Mouse (Mus musculus): ENCODE results near the gene Fbxl16.
"Not testable (repeated sequence)": the region's sequence is repeated elsewhere in the genome, so short reads cannot be mapped to it uniquely, and the experiment has no call there.

Fbxl16 gene

GRCm38 (mm10) chr17:25794998-25795397 is 13.9 kb upstream of the Fbxl16 start:
- in situ Hi-C loops (cut with MboI, MseI): no loop called here

DNA sequence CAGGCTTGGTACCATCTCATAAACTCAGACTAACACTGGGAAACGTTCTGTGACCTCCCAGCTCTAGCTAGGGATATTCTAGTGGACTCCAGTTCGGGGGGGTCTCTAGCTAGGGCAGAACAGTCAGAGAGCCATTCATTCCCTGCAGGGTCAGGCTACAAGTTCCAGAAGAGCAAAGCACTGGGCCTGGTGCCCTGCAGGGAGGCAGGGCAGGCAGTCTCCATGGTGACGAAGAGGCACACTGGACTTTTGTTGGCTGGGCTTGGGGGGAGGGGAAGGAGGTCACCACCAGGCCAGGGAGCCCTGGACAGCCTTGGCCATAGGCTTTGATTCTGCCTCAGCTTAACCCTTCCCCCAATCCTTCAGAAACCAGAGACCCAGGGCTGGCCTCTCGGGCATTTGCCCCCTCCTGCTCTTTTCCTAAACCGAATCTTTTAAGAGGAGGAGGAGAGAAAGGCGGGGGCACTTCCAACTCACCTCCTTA is 13.2 kb upstream of the Fbxl16 start, which contains the start of gene AC134908.4:
TSS of gene AC134908.4 (minus strand) at position 51 of the 484 bp plus-strand sequence.
- in situ Hi-C loops (cut with MboI, MseI): no loop called here

DNA sequence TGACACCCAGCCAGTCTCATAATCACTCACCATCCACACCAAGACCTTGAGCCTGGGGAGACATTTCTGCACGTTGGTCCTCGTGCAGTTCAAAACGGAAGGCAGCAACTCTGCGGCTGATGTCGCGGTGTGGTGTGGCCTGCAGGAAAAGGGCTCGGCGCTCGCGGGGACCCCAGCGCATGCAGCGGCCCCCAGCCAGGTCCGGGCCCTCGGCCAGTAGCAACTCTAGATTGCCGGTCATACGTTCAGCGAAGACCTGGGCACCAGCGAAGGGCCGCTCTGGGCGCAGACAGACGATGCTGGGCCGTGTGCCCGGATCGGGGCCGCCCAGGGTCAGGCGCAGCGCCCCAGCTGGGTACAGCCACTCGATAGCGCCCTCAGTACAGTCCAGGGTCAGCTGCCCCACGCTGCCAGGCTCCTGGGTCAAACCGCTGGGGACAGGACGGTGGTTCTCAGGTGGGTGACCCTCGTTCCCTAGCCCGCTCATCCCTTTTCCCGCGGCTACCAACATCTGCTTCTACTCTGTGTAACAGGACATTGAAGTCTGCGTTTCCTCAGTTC is 12.6 kb upstream of the Fbxl16 start:
- in situ Hi-C loops (cut with MboI, MseI): no loop called here

- in situ Hi-C loops (cut with MboI, MseI): no loop called here
Measured at GRCm38 (mm10) chr17:25796951-25797369, 11.9 kb upstream of the Fbxl16 start, which contains the start of gene Metrn. TSS of gene Metrn (minus strand) at chr17:25797136.

DNA sequence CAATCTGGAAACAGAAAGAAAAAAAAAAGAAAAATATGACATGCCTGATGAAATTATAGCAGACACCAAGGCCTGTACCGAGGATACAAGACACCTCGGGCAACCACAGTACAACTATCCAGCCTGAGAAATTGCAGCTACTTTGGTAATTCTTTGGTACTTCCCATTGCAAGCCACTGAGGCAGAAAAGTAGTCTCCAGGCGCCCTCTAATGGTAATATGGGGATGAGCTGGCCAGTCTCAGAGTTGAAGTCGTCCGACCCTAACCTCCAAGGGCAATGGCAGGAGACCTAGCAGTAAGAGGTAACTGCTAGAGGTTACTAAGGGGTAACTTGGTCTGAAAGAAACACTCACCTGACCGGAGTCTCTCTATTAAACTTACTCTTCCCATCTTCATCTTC is 7.9 kb upstream of the Fbxl16 start:
- in situ Hi-C loops (cut with MboI, MseI): no loop called here

DNA sequence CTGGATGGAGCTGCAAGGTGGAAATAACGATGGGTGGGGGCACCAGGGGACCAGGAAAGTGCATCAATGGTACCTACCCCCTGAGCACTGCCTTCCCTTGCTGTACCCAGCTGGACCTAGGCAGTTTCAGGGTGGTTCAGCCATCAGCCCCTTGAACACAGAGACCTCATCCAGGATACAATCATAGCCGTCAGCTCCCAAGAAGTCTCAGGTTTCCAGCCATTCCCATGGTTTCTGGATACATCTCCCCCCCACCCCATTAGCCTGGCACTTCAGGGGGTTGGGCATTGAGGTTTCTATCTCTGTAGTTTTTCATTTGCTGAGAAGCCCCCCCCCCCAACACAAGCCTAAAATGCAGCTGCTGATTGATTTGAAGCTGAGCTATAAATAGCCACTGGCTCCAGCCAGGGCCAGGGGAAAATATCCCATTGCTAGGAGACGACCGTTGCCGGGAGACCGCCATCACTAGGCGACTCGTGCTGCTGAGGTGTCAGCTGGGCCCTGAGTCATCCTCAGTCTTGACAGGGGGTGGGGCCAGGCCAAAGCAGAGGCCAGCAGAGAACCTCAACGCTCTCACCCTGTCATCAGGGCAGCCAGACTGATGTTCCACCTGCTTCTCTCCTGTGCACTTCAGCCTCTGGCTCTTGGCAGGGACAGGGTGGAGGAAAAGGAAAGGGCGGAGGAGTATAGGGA is 5.9 kb upstream of the Fbxl16 start:
- in situ Hi-C loops (cut with MboI, MseI): no loop called here

- in situ Hi-C loops (cut with MboI, MseI): no loop called here
Measured at GRCm38 (mm10) chr17:25806507-25806906, 2.4 kb upstream of the Fbxl16 start.

GRCm38 (mm10) chr17:25807452-25807851 is 1.4 kb upstream of the Fbxl16 start:
- in situ Hi-C loops (cut with MboI, MseI): not testable (repeated sequence)

DNA sequence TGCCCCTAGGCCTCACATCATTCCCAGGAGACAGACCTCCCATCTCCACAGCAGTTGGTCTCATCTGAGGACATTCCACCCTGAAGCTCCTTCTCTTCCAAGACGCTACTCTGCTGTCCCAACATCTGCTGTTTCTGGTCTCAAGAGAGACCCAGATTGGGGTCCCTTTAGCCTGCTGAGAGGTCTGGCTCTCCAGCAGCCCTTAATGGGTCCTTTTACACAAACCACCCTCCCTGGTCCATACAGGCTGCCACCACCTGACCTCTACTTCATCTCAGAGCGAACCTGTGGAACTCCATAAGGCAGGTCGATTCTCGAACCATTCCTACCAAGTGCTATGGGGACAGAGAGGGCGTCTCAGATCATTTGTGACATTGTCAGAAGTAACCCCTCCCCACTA is 857 bp upstream of the Fbxl16 start:
- in situ Hi-C loops (cut with MboI, MseI): no loop called here

DNA sequence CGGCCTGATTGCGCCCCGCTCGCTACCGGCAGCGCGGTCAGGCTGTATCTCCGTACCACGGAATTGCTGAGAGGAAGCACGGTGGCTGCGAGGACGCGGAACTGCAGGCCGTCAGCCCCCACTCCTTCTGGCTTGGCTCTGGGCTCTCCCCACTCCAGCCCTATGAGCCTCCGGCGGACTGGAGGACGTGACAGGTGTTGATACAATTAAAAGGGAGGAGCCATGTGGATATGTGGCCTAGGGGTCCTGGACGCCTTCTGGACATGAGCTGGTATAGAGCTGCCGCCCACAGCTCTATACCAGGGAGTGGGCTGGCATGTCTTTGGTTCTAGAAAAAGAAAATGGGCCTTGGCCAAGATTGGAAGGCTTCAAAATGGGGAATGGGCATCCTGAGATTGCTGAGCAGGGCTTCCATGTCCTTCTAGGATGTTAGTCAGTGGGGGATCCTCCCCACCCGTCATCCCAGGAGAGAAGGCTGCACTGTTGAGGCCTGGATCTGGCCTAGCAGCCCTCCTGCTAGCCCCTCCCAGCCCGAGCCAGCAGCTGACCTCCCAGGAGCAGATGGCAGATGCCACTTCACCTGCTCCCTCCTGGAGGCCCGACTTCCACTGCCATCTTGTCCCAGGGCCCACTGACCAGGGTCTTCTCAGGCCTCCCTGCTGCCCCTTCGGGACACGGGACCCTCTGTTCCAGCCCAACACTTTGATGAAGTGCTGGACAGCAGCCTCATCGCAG is 888 bp downstream of the Fbxl16 start:
- in situ Hi-C loops (cut with MboI, MseI): no loop called here

- in situ Hi-C loops (cut with MboI, MseI): no loop called here
Measured at GRCm38 (mm10) chr17:25810890-25811289, 2.0 kb downstream of the Fbxl16 start.

DNA sequence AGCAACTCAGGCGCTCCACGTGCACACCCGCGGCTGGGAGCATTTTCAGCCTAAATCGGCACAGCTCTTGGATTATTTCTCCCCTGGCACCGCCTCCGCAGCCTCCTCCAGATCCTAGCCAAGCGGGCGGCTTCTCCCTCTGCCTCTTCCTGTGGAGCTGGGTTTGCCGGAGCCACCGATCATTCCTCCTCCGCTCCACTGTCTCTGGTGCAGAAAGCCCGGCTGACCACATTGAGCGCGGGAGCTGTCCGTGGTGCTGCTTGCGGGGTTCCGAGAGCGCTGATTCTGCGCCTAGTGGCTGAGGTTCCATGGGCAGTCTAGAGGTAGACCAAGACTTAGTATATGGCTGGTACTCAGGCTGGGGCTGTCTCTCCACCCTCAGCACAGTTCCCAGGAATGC is 4.6 kb downstream of the Fbxl16 start:
- in situ Hi-C loops (cut with MboI, MseI): no loop called here

GRCm38 (mm10) chr17:25817662-25818061 is 8.8 kb downstream of the Fbxl16 start:
- in situ Hi-C loops (cut with MboI, MseI): no loop called here

- in situ Hi-C loops (cut with MboI, MseI): no loop called here
Measured at GRCm38 (mm10) chr17:25818851-25819780, 10.2 kb downstream of the Fbxl16 start.

DNA sequence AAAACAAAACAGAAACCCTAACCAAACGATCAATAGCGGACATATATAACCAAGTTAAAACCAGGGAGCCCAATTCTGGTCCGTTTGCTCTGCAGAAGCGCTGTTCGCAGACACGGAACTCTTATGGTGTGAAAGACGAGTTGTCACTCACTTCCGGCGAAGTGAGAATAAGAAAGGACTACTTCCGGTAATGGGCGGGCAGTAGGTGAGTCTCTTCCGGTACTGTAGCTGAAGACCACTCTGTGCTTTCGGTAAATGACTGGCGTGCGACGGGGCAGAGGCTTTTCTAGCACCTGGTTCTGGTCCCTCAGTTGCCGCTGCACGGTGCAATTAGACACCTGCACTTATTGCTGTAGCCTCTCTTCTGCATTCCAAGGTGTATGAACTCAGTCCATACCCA is 14.6 kb downstream of the Fbxl16 start, which contains the start of gene Wdr24:
TSS of gene Wdr24 (plus strand) at position 176 of the 400 bp plus-strand sequence.
- in situ Hi-C loops (cut with MboI, MseI): no loop called here

- in situ Hi-C loops (cut with MboI, MseI): loop anchor here (25.0 kb wide), 1 partner anchor 2013 kb away; the partner anchor contains the start of gene Snrpc
Measured at GRCm38 (mm10) chr17:25824362-25825142, 15.7 kb downstream of the Fbxl16 start.

- in situ Hi-C loops (cut with MboI, MseI): loop anchor here (25.0 kb wide), 1 partner anchor 2012 kb away; the partner anchor contains the start of gene Snrpc
Measured at GRCm38 (mm10) chr17:25825311-25825710, 16.4 kb downstream of the Fbxl16 start.

GRCm38 (mm10) chr17:25825984-25826570 is 17.2 kb downstream of the Fbxl16 start:
- in situ Hi-C loops (cut with MboI, MseI): loop anchor here (25.0 kb wide), 1 partner anchor 2011 kb away; the partner anchor contains the start of gene Snrpc

GRCm38 (mm10) chr17:25827011-25827410 is 18.1 kb downstream of the Fbxl16 start:
- in situ Hi-C loops (cut with MboI, MseI): loop anchor here (25.0 kb wide), 1 partner anchor 2010 kb away; the partner anchor contains the start of gene Snrpc

All from T-helper 2 cell (primary cell).